ENCODE assay signal across 28 mouse cellular contexts in genomic region chr5:34259172-34259816, GRCm38 (mm10). TPM values are rescaled to one million over a fixed set of nuclear protein-coding genes. Genes with fewer than 3 reads are reported as not detected.
DNase-seq lines count a peak whose midpoint lies in the region; ATAC-seq and TF ChIP-seq lines count a peak whose summit lies in the region.
"Had no signal": no experiment of that assay in that cellular context is flagged by ENCODE, and none has a peak within 500 bp of the region (broad histone marks: within the 10 kb centered on the region; RNA-seq: fewer than 3 reads in every experiment).

No protein-coding gene starts in this region.

- no peak for TF ChIP-seq POLR2A in cerebellum, adult 2 months (IDR thresholded peaks at IDR 0.05; ENCODE audit: borderline replicate concordance, insufficient read depth, low read length)
- no peak for TF ChIP-seq POLR2A in MEL (IDR thresholded peaks at IDR 0.05; ENCODE audit: control insufficient read depth in 1 of 2, insufficient read depth in 1 of 2, low read depth in 1 of 2, low read length in 2 of 2, poor library complexity in 1 of 2)

- H3K9me3 ChIP-seq in liver, postnatal 0 days (ENCODE audit: low read length), result no peaks in the 10 kb centered on the region
- H3K9me3 ChIP-seq in liver, embryonic 12.5 days (replicated peaks), result no peaks in the 10 kb centered on the region
- no peaks in the 10 kb centered on the region for H3K9me3 ChIP-seq in MEL (replicated peaks; ENCODE audit: insufficient read depth, low read length)
- H3K9me3 ChIP-seq in midbrain, postnatal 0 days (ENCODE audit: low read length), result no peaks in the 10 kb centered on the region
- H3K9me3 ChIP-seq: embryonic facial prominence, embryonic 12.5 days; embryonic facial prominence, embryonic 15.5 days; forebrain, embryonic 12.5 days; heart, embryonic 10.5 days; heart, embryonic 13.5 days had no signal

- no peak overlapping the region for H3K4me2 ChIP-seq in liver, postnatal 0 days (ENCODE audit: low read depth, low read length)
- no peak overlapping the region for H3K4me2 ChIP-seq in liver, embryonic 12.5 days
- H3K4me2 ChIP-seq in midbrain, postnatal 0 days (ENCODE audit: low read depth, low read length, poor library complexity, severe bottlenecking), result no peak overlapping the region
- H3K4me2 ChIP-seq: embryonic facial prominence, embryonic 12.5 days; embryonic facial prominence, embryonic 15.5 days; forebrain, embryonic 12.5 days; heart, embryonic 13.5 days; hindbrain, embryonic 14.5 days had no signal

- H3K36me3 ChIP-seq in liver, postnatal 0 days (replicated peaks; ENCODE audit: insufficient read depth, low read length), result no peaks in the 10 kb centered on the region
- H3K36me3 ChIP-seq in liver, embryonic 12.5 days, result no peaks in the 10 kb centered on the region
- no peaks in the 10 kb centered on the region for H3K36me3 ChIP-seq in MEL (ENCODE audit: control insufficient read depth in 1 of 2, insufficient read depth in 2 of 2, low read length in 2 of 2)
- no peaks in the 10 kb centered on the region for H3K36me3 ChIP-seq in midbrain, postnatal 0 days (ENCODE audit: insufficient read depth, low read length)
- H3K36me3 ChIP-seq: embryonic facial prominence, embryonic 12.5 days; embryonic facial prominence, embryonic 15.5 days; forebrain, embryonic 12.5 days; heart, embryonic 10.5 days; heart, embryonic 13.5 days had no signal

- peaks cover 34% of the 10 kb centered on the region for H3K4me1 ChIP-seq in cerebellum, adult 2 months (ENCODE audit: control insufficient read depth, insufficient read depth, low read length)
- H3K4me1 ChIP-seq in liver, postnatal 0 days (ENCODE audit: insufficient read depth), result no peaks in the 10 kb centered on the region
- H3K4me1 ChIP-seq in liver, embryonic 12.5 days, result no peaks in the 10 kb centered on the region
- H3K4me1 ChIP-seq in MEL (ENCODE audit: control insufficient read depth in 1 of 2, insufficient read depth in 2 of 2, low read length in 2 of 2), result no peaks in the 10 kb centered on the region
- H3K4me1 ChIP-seq in midbrain, postnatal 0 days (ENCODE audit: insufficient read depth, low read length), result no peaks in the 10 kb centered on the region
- H3K4me1 ChIP-seq: embryonic facial prominence, embryonic 12.5 days; embryonic facial prominence, embryonic 15.5 days; forebrain, embryonic 12.5 days; heart, embryonic 10.5 days; heart, embryonic 13.5 days had no signal

- H3K79me2 ChIP-seq in MEL (ENCODE audit: control insufficient read depth, insufficient read depth, low read length, poor library complexity), result no peaks in the 10 kb centered on the region

- no peak overlapping the region for H3K9ac ChIP-seq in liver, postnatal 0 days (replicated peaks)
- no peak overlapping the region for H3K9ac ChIP-seq in liver, embryonic 12.5 days
- no peak overlapping the region for H3K9ac ChIP-seq in MEL (ENCODE audit: control insufficient read depth, low read depth, low read length, poor library complexity, severe bottlenecking)
- H3K9ac ChIP-seq in midbrain, postnatal 0 days (replicated peaks; ENCODE audit: low read length, poor library complexity, severe bottlenecking), result no peak overlapping the region
- H3K9ac ChIP-seq: embryonic facial prominence, embryonic 12.5 days; embryonic facial prominence, embryonic 15.5 days; forebrain, embryonic 12.5 days; heart, embryonic 13.5 days; hindbrain, embryonic 14.5 days had no signal

- H3K27me3 ChIP-seq in cerebellum, adult 2 months (ENCODE audit: control insufficient read depth, insufficient read depth, low read length), result no peaks in the 10 kb centered on the region
- H3K27me3 ChIP-seq in liver, postnatal 0 days (ENCODE audit: insufficient read depth, low read length), result no peaks in the 10 kb centered on the region
- no peaks in the 10 kb centered on the region; the same call in 1 of the 2 replicates for H3K27me3 ChIP-seq in liver, embryonic 12.5 days (replicated peaks)
- H3K27me3 ChIP-seq in MEL (ENCODE audit: control insufficient read depth in 1 of 2, insufficient read depth in 2 of 2, low read length in 2 of 2), result peaks cover 24 to 33% of the 10 kb centered on the region in 2 experiments
- no peaks in the 10 kb centered on the region for H3K27me3 ChIP-seq in midbrain, postnatal 0 days (ENCODE audit: insufficient read depth, low read length)
- H3K27me3 ChIP-seq: embryonic facial prominence, embryonic 12.5 days; embryonic facial prominence, embryonic 15.5 days; forebrain, embryonic 12.5 days had no signal

- TF ChIP-seq EP300 in liver, postnatal 0 days (IDR thresholded peaks at IDR 0.05; ENCODE audit: low read depth), result no peak
- no peak for TF ChIP-seq EP300 in MEL (IDR thresholded peaks at IDR 0.05; ENCODE audit: low read depth in 1 of 2, low read length in 2 of 2)

- no peak for DNase-seq in cerebellum, adult 2 months
- DNase-seq in cerebellum, adult 11-12 months, result no peak
- DNase-seq in liver, postnatal 0 days, result peak; percentile 27
- no peak for DNase-seq in MEL (ENCODE audit: low read depth, low spot score)
- DNase-seq in thymus, postnatal 0 days (ENCODE audit: low spot score), result no peak
- DNase-seq in midbrain, postnatal 0 days (ENCODE audit: low spot score), result no peak
- DNase-seq: adrenal gland, adult 8-10 months; adrenal gland, postnatal 25 days; cerebellum, adult 9-11 months; cerebellum, postnatal 25 days; gastrocnemius, postnatal 25 days; heart, adult 2 months; heart, postnatal 14 days; heart, postnatal 4 days had no signal

- no peak overlapping the region for H3K4me3 ChIP-seq in cerebellum, adult 2 months (replicated peaks; ENCODE audit: insufficient read depth, low read depth, low read length)
- no peak overlapping the region for H3K4me3 ChIP-seq in liver, postnatal 0 days (ENCODE audit: low read depth, low read length)
- no peak overlapping the region for H3K4me3 ChIP-seq in liver, embryonic 12.5 days
- no peak overlapping the region for H3K4me3 ChIP-seq in MEL (ENCODE audit: control insufficient read depth in 1 of 2, insufficient read depth in 1 of 2, low read depth in 2 of 2, low read length in 2 of 2)
- H3K4me3 ChIP-seq in midbrain, postnatal 0 days (ENCODE audit: low read depth, low read length), result no peak overlapping the region
- H3K4me3 ChIP-seq: embryonic facial prominence, embryonic 12.5 days; embryonic facial prominence, embryonic 15.5 days; forebrain, embryonic 12.5 days; heart, adult 2 months; heart, embryonic 10.5 days; heart, embryonic 13.5 days had no signal

- ATAC-seq in liver, postnatal 0 days, result no peak
- no peak for ATAC-seq in liver, embryonic 12.5 days
- no peak for ATAC-seq in midbrain, postnatal 0 days (ENCODE audit: low FRiP score)
- ATAC-seq: activated CD4-positive, CD25-positive, alpha-beta regulatory T cell, adult 4 months; forebrain, embryonic 16.5 days; hindbrain, postnatal 0 days; inflammation-experienced regulatory T-cells, adult 6 months had no signal

- H3K27ac ChIP-seq in cerebellum, adult 2 months (ENCODE audit: insufficient read depth, low read length), result peak overlapping the region; percentile 68
- no peak overlapping the region for H3K27ac ChIP-seq in liver, postnatal 0 days (ENCODE audit: low read depth)
- no peak overlapping the region for H3K27ac ChIP-seq in liver, embryonic 12.5 days
- H3K27ac ChIP-seq in MEL (ENCODE audit: control insufficient read depth, low read depth, low read length), result no peak overlapping the region
- H3K27ac ChIP-seq in midbrain, postnatal 0 days (ENCODE audit: low read depth, low read length), result no peak overlapping the region
- H3K27ac ChIP-seq: embryonic facial prominence, embryonic 12.5 days; embryonic facial prominence, embryonic 15.5 days; forebrain, embryonic 12.5 days; heart, adult 2 months; heart, embryonic 10.5 days; heart, embryonic 13.5 days; hindbrain, embryonic 14.5 days; hindbrain, postnatal 0 days had no signal

- WGBS in cerebellum, adult 2 months, result 46% methylated on average over 3 of the region's 3 CpGs
- 68% methylated on average over 3 of the region's 3 CpGs for WGBS in liver, postnatal 0 days (ENCODE audit: insufficient replicate concordance)
- WGBS in liver, embryonic 12.5 days (ENCODE audit: insufficient replicate concordance), result 56% methylated on average over 3 of the region's 3 CpGs
- 66% methylated on average over 3 of the region's 3 CpGs for WGBS in midbrain, postnatal 0 days

- no peak for TF ChIP-seq RAD21 in MEL (IDR thresholded peaks at IDR 0.05; ENCODE audit: low read depth, low read length)

- no peak for TF ChIP-seq CTCF in cerebellum, adult 2 months (IDR thresholded peaks at IDR 0.05; ENCODE audit: borderline replicate concordance, insufficient read depth, low read depth, low read length)
- TF ChIP-seq CTCF in liver, postnatal 0 days (IDR thresholded peaks at IDR 0.05; ENCODE audit: low read depth), result no peak
- TF ChIP-seq CTCF in MEL (IDR thresholded peaks at IDR 0.05 in 2 of 3, conservative IDR thresholded peaks at IDR 0.05 in 1 of 3; ENCODE audit: control insufficient read depth in 1 of 3, insufficient read depth in 1 of 3, low read depth in 2 of 3, low read length in 3 of 3, poor library complexity in 1 of 3, severe bottlenecking in 1 of 3), result no peak
- TF ChIP-seq CTCF in midbrain, postnatal 0 days (IDR thresholded peaks at IDR 0.05), result no peak

TF ChIP-seq in MEL, 35 proteins besides CTCF, POLR2A, EP300 and RAD21:
- TF ChIP-seq GATA1 (IDR thresholded peaks at IDR 0.05; ENCODE audit: low read depth, low read length) (no peak), TBP (IDR thresholded peaks at IDR 0.05; ENCODE audit: low read depth, low read length) (0 out of 2 replicates have a peak, but pooled peaks have one; percentile 11)

RNA-seq across cellular contexts. Expression of gene Zfyve28, which starts 29.0 kb away (rescaled TPM):
- polyA plus RNA-seq in cerebellum, adult 2 months (2012; rRNA removed), result 62.9 and 69.5 TPM in 2 replicates
- polyA plus RNA-seq in liver, postnatal 0 days (2015; fragmentation: Nextera tagmentation; extraction: Ambion mirVana), result 0.02 and 0.14 TPM in 2 replicates
- 0.16 TPM in 1 of 2 replicates, not detected in the other for polyA plus RNA-seq in liver, embryonic 12.5 days (2016; fragmentation: Nextera tagmentation; extraction: Ambion mirVana)
- 0.10 and 0.12 TPM in 2 replicates for total RNA-seq in MEL (2012; rRNA removed)
- polyA plus RNA-seq in MEL (2012; ENCODE audit: insufficient read depth in 1 of 2, insufficient read length in 2 of 2, low read depth in 1 of 2, low replicate concordance in 2 of 2, missing spikeins in 1 of 2), result under 1 TPM in 1 of 2 experiments, not detected in 1; 0.14 TPM
- polyA plus RNA-seq in thymus, postnatal 0 days (2015; fragmentation: Nextera tagmentation; extraction: Ambion mirVana), result 10.0 and 12.7 TPM in 2 replicates
- 6.1 and 10.0 TPM in 2 replicates for total RNA-seq in midbrain, postnatal 0 days (2014; rRNA removed)
- 2.9 and 3.0 TPM in 2 replicates for polyA plus RNA-seq in midbrain, postnatal 0 days (2015; fragmentation: Nextera tagmentation; extraction: Ambion mirVana)
- total RNA-seq: common myeloid progenitor, adult 5-6 weeks; granulocyte monocyte progenitor cell, adult 5-6 weeks had no signal

RNA-seq across cellular contexts. Expression of gene Cfap99, which starts 29.1 kb away (rescaled TPM):
- 1.4 and 1.7 TPM in 2 replicates for polyA plus RNA-seq in cerebellum, adult 2 months (2012; rRNA removed)
- polyA plus RNA-seq in liver, postnatal 0 days (2015; fragmentation: Nextera tagmentation; extraction: Ambion mirVana), result not detected in 2 replicates
- polyA plus RNA-seq in liver, embryonic 12.5 days (2016; fragmentation: Nextera tagmentation; extraction: Ambion mirVana), result not detected in 2 replicates
- total RNA-seq in MEL (2012; rRNA removed), result not detected in 2 replicates
- not detected for polyA plus RNA-seq in MEL (2012; ENCODE audit: insufficient read depth in 1 of 2, insufficient read length in 2 of 2, low read depth in 1 of 2, low replicate concordance in 2 of 2, missing spikeins in 1 of 2)
- not detected in 2 replicates for polyA plus RNA-seq in thymus, postnatal 0 days (2015; fragmentation: Nextera tagmentation; extraction: Ambion mirVana)
- 0.24 and 2.1 TPM in 2 replicates for total RNA-seq in midbrain, postnatal 0 days (2014; rRNA removed)
- 0.12 and 0.37 TPM in 2 replicates for polyA plus RNA-seq in midbrain, postnatal 0 days (2015; fragmentation: Nextera tagmentation; extraction: Ambion mirVana)
- total RNA-seq: adrenal gland, postnatal 25 days; common myeloid progenitor, adult 5-6 weeks; gastrocnemius, adult 8-10 months; gastrocnemius, postnatal 25 days; granulocyte monocyte progenitor cell, adult 5-6 weeks; heart, adult 2 months; heart, postnatal 14 days; heart, postnatal 4 days; hindbrain, postnatal 0 days had no signal
- polyA plus RNA-seq: activated CD4-positive, CD25-positive, alpha-beta regulatory T cell, adult 4 months; embryonic facial prominence, embryonic 12.5 days; forebrain, embryonic 12.5 days; forebrain, embryonic 16.5 days; heart, adult 2 months; heart, embryonic 10.5 days; heart, embryonic 13.5 days; inflammation-experienced regulatory T-cells, adult 6 months had no signal
